Mouse (Mus musculus): ENCODE data around the gene Slfn2.
"Not testable (repeated sequence)": the region's sequence is repeated elsewhere in the genome, so short reads cannot be mapped to it uniquely, and the experiment has no call there.

The Slfn2 gene

GRCm38 (mm10) chr11:83064946-83065345 is at the start of gene Slfn2:
Slfn2 (plus strand) TSS chr11:83065112.
- DNase-seq = no peak

GRCm38 (mm10) chr11:83016093-83016492 is 48.8 kb upstream of the Slfn2 start:
- no peak for DNase-seq

GRCm38 (mm10) chr11:83019561-83020519 is 45.1 kb upstream of the Slfn2 start:
- not testable (repeated sequence) for DNase-seq

- DNase-seq = no peak
Measured at GRCm38 (mm10) chr11:83020621-83021020, 44.3 kb upstream of the Slfn2 start, which contains the start of gene Slfn8. Slfn8 (minus strand) TSS chr11:83020810.

- not testable (repeated sequence) for DNase-seq
Measured at GRCm38 (mm10) chr11:83038686-83039085, 26.2 kb upstream of the Slfn2 start.

- DNase-seq = no peak
Measured at GRCm38 (mm10) chr11:83039156-83039555, 25.8 kb upstream of the Slfn2 start.

- no peak for DNase-seq
Measured at GRCm38 (mm10) chr11:83039796-83040195, 25.1 kb upstream of the Slfn2 start.

- no peak for DNase-seq
Measured at GRCm38 (mm10) chr11:83040325-83040724, 24.6 kb upstream of the Slfn2 start.

- no peak for DNase-seq
Measured at GRCm38 (mm10) chr11:83041000-83041399, 23.9 kb upstream of the Slfn2 start.

- DNase-seq = no peak
Measured at GRCm38 (mm10) chr11:83043891-83044290, 21.0 kb upstream of the Slfn2 start.

- DNase-seq = no peak
Measured at GRCm38 (mm10) chr11:83045642-83046041, 19.3 kb upstream of the Slfn2 start.

GRCm38 (mm10) chr11:83057863-83058262 is 7.0 kb upstream of the Slfn2 start:
- DNase-seq = peak in 1 of 2 experiments; percentile 62

GRCm38 (mm10) chr11:83060412-83061020 is 4.4 kb upstream of the Slfn2 start:
- DNase-seq = no peak

- no peak for DNase-seq
Measured at GRCm38 (mm10) chr11:83061806-83062205, 3.1 kb upstream of the Slfn2 start.

GRCm38 (mm10) chr11:83063126-83063525 is 1.8 kb upstream of the Slfn2 start:
- DNase-seq = no peak

- no peak for DNase-seq
Measured at GRCm38 (mm10) chr11:83063941-83064349, 967 bp upstream of the Slfn2 start.

- DNase-seq = no peak
Measured at GRCm38 (mm10) chr11:83065441-83066344, 781 bp downstream of the Slfn2 start.

- peak in 1 of 2 experiments; percentile 37 for DNase-seq
Measured at GRCm38 (mm10) chr11:83066640-83067531, 2.0 kb downstream of the Slfn2 start.

- DNase-seq = no peak
Measured at GRCm38 (mm10) chr11:83067982-83068694, 3.2 kb downstream of the Slfn2 start.

GRCm38 (mm10) chr11:83070321-83070970 is 5.5 kb downstream of the Slfn2 start:
- DNase-seq = no peak

Data from kidney, adult 8-10 months (tissue).